Mouse (Mus musculus): ENCODE results near the gene Eif3k.

DNA sequence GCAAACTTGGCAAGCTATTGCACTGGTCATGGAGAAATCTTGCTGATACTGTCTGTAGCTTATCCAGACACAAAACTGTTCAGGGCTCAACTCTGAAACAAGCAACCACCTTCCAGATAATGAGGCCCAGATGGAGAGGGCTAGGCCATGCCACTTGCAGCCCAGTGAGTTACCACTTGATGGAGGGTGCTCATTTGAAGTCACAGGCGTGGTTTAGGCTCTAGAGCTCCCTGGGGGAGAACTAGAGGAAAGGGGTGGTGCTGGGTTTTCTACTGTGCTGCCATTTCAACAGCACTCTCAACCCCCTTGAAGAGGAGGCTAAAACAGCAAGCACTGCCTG is 35.4 kb downstream of the Eif3k start:
- TF ChIP-seq CTCF (IDR thresholded peaks at IDR 0.05; ENCODE audit: low read depth, low read length) (no peak), TAL1 (conservative IDR thresholded peaks at IDR 0.05; ENCODE audit: low read depth, low read length) (no peak), GATA1 (IDR thresholded peaks at IDR 0.05; ENCODE audit: borderline replicate concordance, low read length) (no peak)

All from G1E (cell line).